Comparison of ENCODE assay signal across 12 mouse cellular contexts in the genomic region with DNA sequence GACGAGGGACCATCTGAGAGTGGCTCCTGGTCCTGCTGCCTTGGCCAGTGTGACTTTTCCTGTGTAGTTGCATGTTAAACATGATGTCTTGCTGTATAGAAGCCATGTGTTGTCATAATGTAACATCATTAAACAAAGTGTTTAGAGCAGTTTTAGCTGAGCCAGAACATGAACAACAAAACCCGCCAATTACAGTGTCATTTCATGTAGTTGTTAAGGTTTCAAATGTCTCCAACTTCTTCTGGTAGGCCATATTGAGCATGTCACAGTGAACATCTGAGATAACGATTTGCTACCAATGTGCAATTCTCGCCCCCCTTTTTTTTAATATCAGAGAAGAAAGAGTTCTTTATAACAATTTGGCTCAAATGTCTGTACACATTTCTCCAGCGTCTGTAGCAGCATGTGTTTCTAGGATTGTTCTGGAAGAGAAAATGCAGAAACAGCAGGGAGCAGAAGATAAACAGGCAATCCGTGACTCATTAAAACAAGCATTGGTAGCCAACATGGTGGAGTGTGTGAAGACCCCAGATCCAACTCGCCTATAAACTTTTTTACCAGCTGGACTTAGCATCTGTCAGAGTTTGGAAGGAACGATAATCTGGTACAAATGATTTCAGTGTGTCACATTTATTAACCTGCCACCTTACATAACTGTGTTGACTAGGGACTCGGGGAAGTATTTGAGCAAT.
A peak's percentile ranks its signal among the peaks of the same experiment; 100 is the strongest.
DNase-seq lines count a peak whose midpoint lies in the region.
"Had no signal": no experiment of that assay in that cellular context is flagged by ENCODE, and none has a peak within 500 bp of the region (broad histone marks: within the 10 kb centered on the region; RNA-seq: fewer than 3 reads in every experiment).

No protein-coding gene starts in this region.

- intact Hi-C loops in heart, postnatal 14 days (cut with DNase I) = no loop called here

- DNase-seq in heart, adult 18-20 months = peak; percentile 25
- no peak for DNase-seq in heart, postnatal 14 days
- DNase-seq in Muller cell, postnatal 12 days (ENCODE audit: inconsistent ontology term) = peak; percentile 66
- DNase-seq in fibroblast of lung, adult 2 months (ENCODE audit: low read depth) = peak; percentile 43
- peak; percentile 78 for DNase-seq in layer of hippocampus, adult 9-11 months
- DNase-seq in right cerebral cortex, postnatal 10 days (ENCODE audit: low spot score in 2 of 2) = no peak
- no peak for DNase-seq in left cerebral cortex, adult 11 months (ENCODE audit: low spot score)
- DNase-seq in liver = no peak
- DNase-seq: adrenal gland, postnatal 10 days; embryo, embryonic 11 days; lung, adult 18-20 months; right cerebral cortex, postnatal 14 days had no signal

Comparison
In these comparisons a context has a peak if more than half of its experiments do, and no peak if none do; other contexts are left out.
1. DNase-seq: peak in heart, adult 18-20 months (2 of 2), Muller cell, postnatal 12 days (single experiment), fibroblast of lung, adult 2 months (single experiment) and layer of hippocampus, adult 9-11 months (single experiment); none in heart, postnatal 14 days (0 of 2), right cerebral cortex, postnatal 10 days (0 of 2), left cerebral cortex, adult 11 months (single experiment) and liver (single experiment).